Mouse (Mus musculus) MEL (cell line): ENCODE measurements around the gene Dnajb6. TPM values are rescaled to one million over a fixed set of nuclear protein-coding genes. Genes with fewer than 3 reads are reported as not detected.

Experiments
- polyA plus RNA-seq, 2 experiments: library from polyadenylated mRNA; stranded (reverse) in 1 of 2; unstranded in 1 of 2; fragments of >175 nt in 1 of 2; fragments of >200 nt in 1 of 2; gene quantifications; 2 replicates each; pipeline versions ENCODE4 v1.2.1 to v1.2.4; 2012; ENCODE audit warnings: low replicate concordance in 2 of 2, low read depth in 1 of 2; ENCODE audit not compliant: insufficient read length in 2 of 2, insufficient read depth in 1 of 2, missing spikeins in 1 of 2
- total RNA-seq: library from RNA; depleted of rRNA; stranded (reverse); fragments of 300-350 nt; gene quantifications from 2 replicates; pipeline ENCODE4 v1.2.3, GENCODE M21; 2012; rRNA removed

Dnajb6 gene
- total and polyA plus RNA-seq, 3 experiments: 131 to 157 TPM; not detected in 1

Other genes starting within 250 kb of the Dnajb6 start
- 39.6 and 39.9 TPM in 2 replicates for gene Ube3c, start 166.4 kb upstream of the Dnajb6 start, total RNA-seq
- gene Ube3c, start 166.4 kb upstream of the Dnajb6 start, polyA plus RNA-seq: 10 to 100 TPM in 1 of 2 experiments, not detected in 1; 34.7 TPM
- 1.0 TPM in 1 of 2 replicates, not detected in the other for gene Gm5129, start 248 bp downstream of the Dnajb6 start, total RNA-seq
- gene Gm5129, start 248 bp downstream of the Dnajb6 start, polyA plus RNA-seq: not detected